Mouse (Mus musculus): Measurements from ENCODE around the gene Depdc1b. TPM values are rescaled to one million over a fixed set of nuclear protein-coding genes. Genes with fewer than 3 reads are reported as not detected.

Depdc1b gene
- polyA plus RNA-seq (2016; fragmentation: Nextera tagmentation; extraction: Ambion mirVana): 13.6 and 17.8 TPM in 2 replicates

DNA sequence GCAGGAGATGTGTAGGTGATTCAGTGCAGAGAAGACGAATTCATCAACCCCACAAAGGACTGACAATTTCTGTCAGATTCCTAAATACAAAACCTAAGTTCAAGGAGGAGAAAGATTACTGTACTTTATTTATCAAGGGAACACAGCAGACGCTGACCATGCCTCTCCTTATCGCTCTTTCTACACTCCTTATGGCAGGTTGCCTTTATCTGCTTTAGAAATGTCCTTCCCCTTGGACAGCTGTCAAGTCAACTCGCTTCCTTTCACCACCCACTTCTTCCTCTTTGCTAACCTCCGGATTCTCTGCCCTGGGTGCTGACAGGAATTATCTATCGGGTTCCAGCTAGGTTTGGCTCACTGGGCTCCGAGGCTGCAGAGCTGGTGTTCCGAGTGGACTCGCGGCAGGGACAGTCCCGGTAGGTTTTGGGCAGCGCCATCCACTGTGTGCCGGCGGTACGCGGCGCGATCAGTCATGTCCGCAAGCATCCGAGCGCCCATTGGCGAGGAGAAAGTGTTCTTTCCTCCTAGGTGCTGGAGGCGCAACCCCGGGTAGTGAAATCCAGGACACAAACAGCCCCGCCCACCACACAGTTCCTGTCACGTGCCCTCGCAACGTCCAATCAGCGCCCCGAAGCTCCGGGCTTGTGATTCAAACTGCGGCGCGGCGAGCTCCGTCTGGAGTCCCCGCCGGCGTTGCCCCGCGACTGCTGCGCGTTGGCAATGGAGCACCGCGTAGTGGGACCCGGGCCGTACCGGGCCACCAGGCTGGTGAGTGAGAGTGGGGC lies at the start of gene Depdc1b:
Gene Depdc1b (plus strand): TSS at position 631 of the 785 bp plus-strand sequence.
- Histone ChIP-seq H3K4me1 (replicated peaks) (peaks cover 22% of the 10 kb centered on the region), H3K36me3 (peaks cover 10% of the 10 kb centered on the region), H3K4me3 (peak within 1 kb of the TSS; percentile 91), H3K9me3 (no peaks in the 10 kb centered on the region), H3K27me3 (ENCODE audit: insufficient read depth, poor library complexity, severe bottlenecking) (no peaks in the 10 kb centered on the region), H3K27ac (peak within 1 kb of the TSS; percentile 93)
- DNase-seq (ENCODE audit: low spot score): peak; percentile 95
- 1% methylated on average over 48 of the region's 48 CpGs for WGBS

DNA sequence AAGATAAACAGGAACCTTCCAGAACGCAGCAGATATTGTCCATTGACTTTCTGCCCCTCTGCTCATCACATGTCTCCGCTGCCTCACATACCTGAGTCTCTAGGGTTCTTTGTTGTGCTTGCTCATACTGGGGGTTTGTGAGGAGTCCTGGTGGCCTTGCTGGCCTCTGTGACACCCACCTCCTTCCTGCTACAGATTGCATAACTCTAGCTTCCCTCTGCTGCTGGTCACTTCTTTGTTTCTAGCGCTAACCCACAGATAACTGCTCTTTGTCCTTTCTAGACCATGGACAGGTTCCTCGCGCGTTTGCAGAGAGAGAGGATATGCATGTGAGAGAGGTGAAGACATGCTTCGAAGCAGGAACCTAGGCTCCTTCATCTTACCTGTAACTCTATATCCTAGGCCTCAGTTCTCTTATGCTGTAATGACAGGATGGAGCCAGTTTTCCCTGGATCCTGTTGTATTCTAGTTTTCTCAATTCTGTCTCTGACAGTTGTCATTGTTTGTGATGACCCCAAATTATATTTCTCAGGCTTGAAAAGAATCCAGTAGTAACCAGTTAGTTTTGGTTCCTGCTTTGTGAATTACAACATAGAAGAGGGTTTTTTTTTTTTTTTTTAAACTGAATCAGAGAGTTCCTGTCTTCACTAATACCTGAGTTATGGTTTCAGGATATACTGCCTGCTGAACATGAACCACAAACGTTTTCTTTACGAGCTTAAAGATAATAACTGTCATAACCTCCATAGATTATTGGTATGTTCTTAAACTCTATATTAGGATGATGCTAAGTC lies 48.1 kb upstream of the Depdc1b start:
- no peaks in the 10 kb centered on the region for H3K27me3 ChIP-seq (ENCODE audit: insufficient read depth, poor library complexity, severe bottlenecking)
- peaks cover 8% of the 10 kb centered on the region; the same call in 1 of the 2 replicates for H3K4me1 ChIP-seq (replicated peaks)
- peak overlapping the region; percentile 30; the same call in 1 of the 2 replicates for H3K27ac ChIP-seq
- no peak overlapping the region for H3K4me3 ChIP-seq
- WGBS: 85% methylated on average over 9 of the region's 9 CpGs
- H3K36me3 ChIP-seq: no peaks in the 10 kb centered on the region
- no peak for DNase-seq (ENCODE audit: low spot score)
- no peaks in the 10 kb centered on the region for H3K9me3 ChIP-seq

DNA sequence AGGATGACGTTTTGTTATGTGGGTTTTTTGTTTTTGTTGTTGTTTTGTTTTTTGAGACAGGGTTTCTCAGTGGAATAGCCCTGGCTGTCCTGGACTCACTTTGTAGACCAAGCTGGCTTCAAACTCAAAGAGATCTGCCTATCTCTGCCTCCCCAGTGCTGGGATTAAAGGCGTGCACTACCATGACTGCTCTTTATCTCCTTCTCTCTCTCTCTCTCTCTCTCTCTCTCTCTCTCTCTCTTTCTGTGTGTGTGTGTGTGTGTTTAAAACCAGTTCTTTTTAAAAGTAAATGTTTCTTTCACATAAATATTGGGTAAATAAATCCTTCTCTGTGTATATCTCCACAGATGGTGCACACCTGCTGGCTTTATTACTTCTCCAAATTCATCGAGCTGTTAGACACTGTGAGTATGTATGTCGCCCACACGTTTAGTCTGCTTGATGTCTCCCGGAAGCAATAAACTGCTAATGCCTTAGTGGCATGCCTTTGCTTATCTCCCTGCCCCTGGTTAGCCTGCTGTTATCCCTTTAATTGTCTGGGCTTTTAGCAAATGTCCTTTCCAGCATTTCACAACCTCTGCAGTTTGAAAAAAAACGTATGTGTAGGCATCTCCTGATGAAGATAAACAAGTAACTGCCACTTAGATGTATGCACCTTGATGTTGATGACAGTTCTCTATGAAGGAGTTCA lies 44.5 kb upstream of the Depdc1b start:
- H3K27me3 ChIP-seq (ENCODE audit: insufficient read depth, poor library complexity, severe bottlenecking): no peaks in the 10 kb centered on the region
- H3K4me3 ChIP-seq: no peak overlapping the region
- H3K36me3 ChIP-seq: no peaks in the 10 kb centered on the region
- DNase-seq (ENCODE audit: low spot score): no peak
- no peaks in the 10 kb centered on the region for H3K9me3 ChIP-seq
- H3K4me1 ChIP-seq (replicated peaks): peaks cover 13% of the 10 kb centered on the region
- no peak overlapping the region for H3K27ac ChIP-seq
- WGBS: 84% methylated on average over 7 of the region's 7 CpGs

DNA sequence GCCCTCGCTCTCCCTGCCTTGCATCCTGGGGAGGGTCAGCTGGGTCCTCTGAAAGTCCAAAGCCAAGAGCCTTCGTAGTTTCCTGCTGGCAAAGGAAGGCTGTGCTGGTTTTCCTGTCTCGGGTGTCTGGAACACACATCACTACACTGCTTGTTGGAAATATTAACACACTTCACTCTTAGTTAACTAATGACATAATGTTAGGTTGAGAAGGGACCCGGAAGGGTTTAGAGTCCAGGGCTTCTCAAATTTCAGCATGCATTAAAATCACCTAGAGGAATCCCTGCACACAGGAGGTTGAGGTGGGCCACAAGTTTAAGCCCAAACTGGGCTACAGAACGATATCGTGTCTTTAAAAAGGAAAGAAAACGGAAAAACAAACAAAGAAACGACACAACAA lies 43.8 kb upstream of the Depdc1b start:
- no peak for DNase-seq (ENCODE audit: low spot score)
- H3K4me3 ChIP-seq: no peak overlapping the region
- H3K27ac ChIP-seq: no peak overlapping the region
- no peaks in the 10 kb centered on the region for H3K9me3 ChIP-seq
- H3K36me3 ChIP-seq: no peaks in the 10 kb centered on the region
- WGBS: 75% methylated on average over 8 of the region's 8 CpGs
- no peaks in the 10 kb centered on the region for H3K27me3 ChIP-seq (ENCODE audit: insufficient read depth, poor library complexity, severe bottlenecking)
- H3K4me1 ChIP-seq (replicated peaks): peaks cover 13% of the 10 kb centered on the region

DNA sequence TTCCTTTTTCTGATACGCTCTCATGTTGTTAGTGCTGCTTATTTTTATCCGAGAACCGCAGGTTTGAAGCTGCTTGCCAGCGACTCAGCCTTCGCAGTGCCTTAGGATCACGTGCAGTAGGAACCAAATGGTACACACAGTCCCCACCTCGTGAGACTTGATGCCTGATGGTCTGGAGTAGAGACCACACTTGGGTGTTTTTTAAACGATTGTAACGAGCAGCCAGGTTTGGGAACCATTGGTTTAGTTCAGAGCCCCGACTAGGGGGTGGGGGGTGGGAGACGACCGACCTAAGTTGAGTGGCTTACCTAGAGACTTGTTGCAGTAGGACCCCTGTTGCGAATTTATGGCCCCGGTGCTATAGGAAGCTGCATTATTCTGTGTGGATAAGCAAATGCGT lies 43.1 kb upstream of the Depdc1b start:
- Histone ChIP-seq H3K9me3 (no peaks in the 10 kb centered on the region), H3K4me3 (no peak overlapping the region), H3K4me1 (replicated peaks) (peaks cover 9% of the 10 kb centered on the region), H3K27ac (no peak overlapping the region), H3K36me3 (no peaks in the 10 kb centered on the region), H3K27me3 (ENCODE audit: insufficient read depth, poor library complexity, severe bottlenecking) (no peaks in the 10 kb centered on the region)
- WGBS: 74% methylated on average over 15 of the region's 15 CpGs
- no peak for DNase-seq (ENCODE audit: low spot score)

DNA sequence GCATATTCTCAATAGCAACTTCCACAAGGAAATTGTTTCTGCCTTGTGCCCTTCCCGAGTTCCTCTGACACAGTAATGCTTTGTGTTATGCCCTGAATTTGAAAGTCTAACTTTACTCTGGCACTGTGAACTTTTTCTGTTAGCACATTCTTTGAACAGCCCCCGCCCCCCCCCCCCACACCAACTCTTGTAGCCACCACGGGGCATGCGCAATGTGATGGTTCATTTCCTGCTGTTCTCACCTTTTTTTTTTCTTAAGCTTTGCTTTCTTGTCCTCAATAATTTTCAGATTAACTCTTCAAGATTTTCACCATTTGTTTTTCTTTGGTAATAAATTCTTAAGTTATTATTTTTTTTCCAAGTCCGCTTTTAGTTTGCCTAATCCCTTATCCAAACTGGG lies 42.7 kb upstream of the Depdc1b start:
- DNase-seq (ENCODE audit: low spot score): no peak
- WGBS: 55% methylated on average over 5 of the region's 5 CpGs
- no peak overlapping the region for H3K27ac ChIP-seq

DNA sequence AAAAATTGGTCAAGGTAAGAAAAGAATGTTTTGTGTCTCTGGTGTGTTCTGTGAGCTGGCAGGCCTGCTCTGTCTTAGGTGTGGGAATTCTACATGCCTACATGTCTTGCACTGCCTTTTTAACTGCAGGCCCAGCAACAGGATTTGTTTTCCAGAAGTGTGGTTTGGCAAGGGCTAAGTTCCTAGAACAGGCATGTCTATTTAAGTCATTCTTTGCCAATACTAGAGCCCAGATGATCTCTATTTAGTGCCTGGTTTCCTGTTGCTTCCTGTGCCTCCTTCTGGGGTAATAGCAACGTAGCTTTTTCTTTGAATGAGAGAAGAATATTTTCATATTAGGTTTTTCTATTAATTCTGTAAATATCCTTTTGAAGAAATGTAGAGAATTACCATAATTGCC lies 39.6 kb upstream of the Depdc1b start:
- Histone ChIP-seq H3K27ac (no peak overlapping the region), H3K4me1 (replicated peaks) (peaks cover 9% of the 10 kb centered on the region), H3K27me3 (ENCODE audit: insufficient read depth, poor library complexity, severe bottlenecking) (no peaks in the 10 kb centered on the region), H3K4me3 (no peak overlapping the region), H3K36me3 (no peaks in the 10 kb centered on the region), H3K9me3 (no peaks in the 10 kb centered on the region)
- 77% methylated on average over 1 of the region's 1 CpGs for WGBS
- no peak for DNase-seq (ENCODE audit: low spot score)

More for the DNA sequence above, 42.7 kb upstream of the Depdc1b start:
- no peaks in the 10 kb centered on the region for H3K36me3 ChIP-seq
- no peaks in the 10 kb centered on the region for H3K27me3 ChIP-seq (ENCODE audit: insufficient read depth, poor library complexity, severe bottlenecking)
- H3K9me3 ChIP-seq: no peaks in the 10 kb centered on the region
- H3K4me3 ChIP-seq: no peak overlapping the region
- peaks cover 9% of the 10 kb centered on the region for H3K4me1 ChIP-seq (replicated peaks)

DNA sequence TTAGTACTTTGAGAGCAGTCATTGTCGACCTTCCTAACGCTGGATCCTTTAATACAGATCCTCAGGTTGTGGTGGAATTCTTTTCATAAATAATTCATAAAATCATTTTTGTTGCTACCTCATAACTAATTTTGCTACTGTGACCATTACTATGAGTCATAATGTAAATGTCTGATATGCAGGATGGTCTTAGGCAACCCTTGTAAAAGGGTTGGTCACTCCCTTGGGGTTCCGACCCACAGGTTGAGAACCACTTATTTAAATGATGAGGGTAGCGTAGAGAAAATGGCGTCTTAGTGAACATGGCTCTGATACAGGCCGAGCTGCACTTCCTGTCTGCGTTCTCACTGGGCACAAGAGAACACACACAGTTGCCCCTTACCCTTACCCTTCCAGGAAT lies 38.8 kb upstream of the Depdc1b start:
- H3K27ac ChIP-seq: no peak overlapping the region
- H3K9me3 ChIP-seq: no peaks in the 10 kb centered on the region
- no peaks in the 10 kb centered on the region for H3K36me3 ChIP-seq
- peaks cover 9% of the 10 kb centered on the region for H3K4me1 ChIP-seq (replicated peaks)
- DNase-seq (ENCODE audit: low spot score): no peak
- no peak overlapping the region for H3K4me3 ChIP-seq
- no peaks in the 10 kb centered on the region for H3K27me3 ChIP-seq (ENCODE audit: insufficient read depth, poor library complexity, severe bottlenecking)
- 87% methylated on average over 7 of the region's 7 CpGs for WGBS

- H3K4me3 ChIP-seq: no peak overlapping the region
- H3K36me3 ChIP-seq: no peaks in the 10 kb centered on the region
- no peak for DNase-seq (ENCODE audit: low spot score)
- WGBS: 76% methylated on average over 6 of the region's 6 CpGs
- H3K27me3 ChIP-seq (ENCODE audit: insufficient read depth, poor library complexity, severe bottlenecking): no peaks in the 10 kb centered on the region
- no peak overlapping the region for H3K27ac ChIP-seq
- H3K9me3 ChIP-seq: no peaks in the 10 kb centered on the region
- H3K4me1 ChIP-seq (replicated peaks): no peaks in the 10 kb centered on the region
These were observed 37.5 kb upstream of the Depdc1b start for GRCm38 (mm10) chr13:108278592-108278991.

- Histone ChIP-seq H3K4me3 (no peak overlapping the region), H3K27me3 (ENCODE audit: insufficient read depth, poor library complexity, severe bottlenecking) (no peaks in the 10 kb centered on the region), H3K9me3 (no peaks in the 10 kb centered on the region), H3K36me3 (no peaks in the 10 kb centered on the region), H3K27ac (no peak overlapping the region), H3K4me1 (replicated peaks) (no peaks in the 10 kb centered on the region)
- DNase-seq (ENCODE audit: low spot score): no peak
- WGBS: 88% methylated on average over 2 of the region's 2 CpGs
These were observed 31.8 kb upstream of the Depdc1b start for GRCm38 (mm10) chr13:108284312-108284711.

DNA sequence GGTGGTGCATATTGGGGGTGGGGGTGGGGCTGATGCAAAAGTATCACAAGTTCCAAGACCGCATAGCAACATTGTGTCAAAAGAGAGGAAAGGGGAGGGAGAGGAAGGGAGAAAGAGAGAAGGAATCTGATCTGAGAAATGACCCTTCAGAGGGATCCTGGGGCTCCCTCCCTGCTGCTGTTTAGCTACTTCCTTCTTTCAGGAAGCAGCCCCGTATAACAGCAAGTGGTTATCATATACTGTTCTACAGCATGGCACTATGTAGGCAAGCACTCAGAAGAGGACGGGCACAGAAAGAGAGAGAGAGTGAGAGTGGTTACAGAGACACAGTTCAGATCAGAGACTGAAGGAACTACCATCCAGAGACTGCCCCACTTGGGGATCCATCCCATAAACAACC lies 28.2 kb upstream of the Depdc1b start:
- DNase-seq (ENCODE audit: low spot score): no peak
- Histone ChIP-seq H3K9me3 (no peaks in the 10 kb centered on the region), H3K27ac (no peak overlapping the region), H3K36me3 (no peaks in the 10 kb centered on the region), H3K4me1 (replicated peaks) (no peaks in the 10 kb centered on the region), H3K4me3 (no peak overlapping the region), H3K27me3 (ENCODE audit: insufficient read depth, poor library complexity, severe bottlenecking) (no peaks in the 10 kb centered on the region)
- WGBS: 67% methylated on average over 3 of the region's 3 CpGs

- Histone ChIP-seq H3K27ac (no peak overlapping the region), H3K4me3 (no peak overlapping the region), H3K9me3 (no peaks in the 10 kb centered on the region), H3K36me3 (no peaks in the 10 kb centered on the region), H3K4me1 (replicated peaks) (no peaks in the 10 kb centered on the region), H3K27me3 (ENCODE audit: insufficient read depth, poor library complexity, severe bottlenecking) (no peaks in the 10 kb centered on the region)
- 93% methylated on average over 3 of the region's 3 CpGs for WGBS
- no peak for DNase-seq (ENCODE audit: low spot score)
These were observed 26.7 kb upstream of the Depdc1b start for GRCm38 (mm10) chr13:108289436-108289835.

- H3K9me3 ChIP-seq: no peaks in the 10 kb centered on the region
- no peak for DNase-seq (ENCODE audit: low spot score)
- WGBS: 87% methylated on average over 4 of the region's 4 CpGs
- no peaks in the 10 kb centered on the region for H3K27me3 ChIP-seq (ENCODE audit: insufficient read depth, poor library complexity, severe bottlenecking)
- no peaks in the 10 kb centered on the region for H3K36me3 ChIP-seq
- no peak overlapping the region for H3K27ac ChIP-seq
- H3K4me1 ChIP-seq (replicated peaks): no peaks in the 10 kb centered on the region
- H3K4me3 ChIP-seq: no peak overlapping the region
These were observed 25.8 kb upstream of the Depdc1b start for GRCm38 (mm10) chr13:108290314-108290713.
